Mouse (Mus musculus): ENCODE measurements around the gene Ulk4. TPM values are rescaled to one million over a fixed set of nuclear protein-coding genes. Genes with fewer than 3 reads are reported as not detected.

The Ulk4 gene
- polyA plus RNA-seq, 1 experiment from 2014 or later = 166 TPM

DNA sequence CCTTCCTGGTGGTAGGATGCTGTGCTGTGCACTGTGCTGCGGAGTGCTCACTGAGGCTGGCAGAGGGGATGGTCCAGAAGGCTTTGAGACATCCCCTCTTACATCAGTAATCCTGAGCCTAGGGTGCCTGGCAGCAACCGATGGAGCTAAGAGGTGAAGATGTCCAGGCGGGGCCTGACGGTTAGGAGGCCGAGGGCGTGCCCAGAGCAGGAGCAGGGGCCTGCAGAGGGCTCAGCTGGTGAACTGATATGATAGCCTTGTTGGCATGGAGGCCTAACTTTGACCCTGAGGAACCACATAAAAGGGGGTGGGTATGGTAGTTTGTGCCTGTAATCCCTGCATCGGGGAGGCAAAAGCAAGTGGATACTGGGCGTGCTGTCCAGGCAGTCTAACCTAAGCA lies 293.1 kb downstream of the Ulk4 start:
- Histone ChIP-seq H3K4me3 (ENCODE audit: low read length) (no peak overlapping the region), H3K4me2 (replicated peaks; ENCODE audit: low read depth, low read length) (no peak overlapping the region), H3K9ac (ENCODE audit: low read depth, low read length) (no peak overlapping the region), H3K4me1 (ENCODE audit: control insufficient read depth, insufficient read depth, low read length) (peaks cover 12% of the 10 kb centered on the region), H3K27me3 (ENCODE audit: control insufficient read depth, insufficient read depth, low read length) (no peaks in the 10 kb centered on the region), H3K27ac (ENCODE audit: low read depth, low read length) (no peak overlapping the region), H3K9me3 (ENCODE audit: control insufficient read depth, low read length) (no peaks in the 10 kb centered on the region), H3K36me3 (ENCODE audit: control insufficient read depth, insufficient read depth, low read length) (no peaks in the 10 kb centered on the region)
- WGBS = 74% methylated on average over 8 of the region's 8 CpGs
- no peak for ATAC-seq (ENCODE audit: low FRiP score, low TSS enrichment)

DNA sequence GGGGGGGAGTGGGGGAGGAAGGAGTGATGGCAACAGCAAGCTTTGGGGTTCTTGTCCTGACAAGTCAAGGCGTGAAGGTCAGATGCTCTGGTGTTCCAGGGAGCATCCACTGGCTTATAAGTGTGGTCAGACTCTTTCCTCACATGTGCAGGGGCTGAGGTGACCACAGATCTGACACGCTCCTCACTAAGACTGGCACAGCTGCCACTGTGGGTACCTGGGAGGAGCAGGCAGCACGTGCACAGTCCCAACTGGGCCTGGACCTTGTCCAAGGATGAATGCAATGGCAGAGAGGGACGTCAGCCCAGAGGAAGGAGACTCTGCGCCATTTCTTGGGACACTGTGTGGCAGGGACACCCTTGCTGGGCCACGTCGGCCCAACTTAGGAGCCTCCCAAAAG lies 295.2 kb downstream of the Ulk4 start:
- ATAC-seq (ENCODE audit: low FRiP score, low TSS enrichment) = no peak
- no peak overlapping the region for H3K4me3 ChIP-seq (ENCODE audit: low read length)
- H3K9ac ChIP-seq (ENCODE audit: low read depth, low read length) = no peak overlapping the region
- no peaks in the 10 kb centered on the region for H3K4me1 ChIP-seq (ENCODE audit: control insufficient read depth, insufficient read depth, low read length)
- WGBS = 90% methylated on average over 7 of the region's 7 CpGs
- H3K36me3 ChIP-seq (ENCODE audit: control insufficient read depth, insufficient read depth, low read length) = no peaks in the 10 kb centered on the region
- H3K27me3 ChIP-seq (ENCODE audit: control insufficient read depth, insufficient read depth, low read length) = no peaks in the 10 kb centered on the region
- no peak overlapping the region for H3K4me2 ChIP-seq (replicated peaks; ENCODE audit: low read depth, low read length)
- H3K27ac ChIP-seq (ENCODE audit: low read depth, low read length) = no peak overlapping the region
- H3K9me3 ChIP-seq (ENCODE audit: control insufficient read depth, low read length) = no peaks in the 10 kb centered on the region

DNA sequence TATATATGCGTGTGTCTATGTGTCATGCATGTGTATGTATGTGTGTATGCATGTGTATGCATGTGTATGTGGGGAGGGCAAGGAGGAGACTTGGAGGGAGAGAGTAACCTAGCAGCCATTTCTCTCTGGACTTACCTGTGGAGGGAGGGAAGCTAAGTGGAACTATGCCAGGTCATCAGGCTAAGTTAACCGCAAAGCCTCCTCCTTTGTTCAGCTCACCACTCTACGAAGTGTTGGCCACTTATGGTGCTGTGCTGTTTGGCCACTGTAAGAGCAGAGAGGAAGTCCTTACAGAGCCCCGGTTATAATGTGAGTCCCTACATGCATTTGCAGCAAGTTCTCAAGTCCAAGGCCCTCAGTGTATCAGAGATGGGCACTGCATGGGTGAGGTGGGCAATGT lies 300.1 kb downstream of the Ulk4 start:
- H3K9ac ChIP-seq (ENCODE audit: low read depth, low read length) = no peak overlapping the region
- no peak overlapping the region for H3K4me3 ChIP-seq (ENCODE audit: low read length)
- no peaks in the 10 kb centered on the region for H3K4me1 ChIP-seq (ENCODE audit: control insufficient read depth, insufficient read depth, low read length)
- no peaks in the 10 kb centered on the region for H3K36me3 ChIP-seq (ENCODE audit: control insufficient read depth, insufficient read depth, low read length)
- 92% methylated on average over 4 of the region's 4 CpGs for WGBS
- H3K9me3 ChIP-seq (ENCODE audit: control insufficient read depth, low read length) = no peaks in the 10 kb centered on the region
- H3K27ac ChIP-seq (ENCODE audit: low read depth, low read length) = no peak overlapping the region
- H3K27me3 ChIP-seq (ENCODE audit: control insufficient read depth, insufficient read depth, low read length) = no peaks in the 10 kb centered on the region
- H3K4me2 ChIP-seq (replicated peaks; ENCODE audit: low read depth, low read length) = no peak overlapping the region
- ATAC-seq (ENCODE audit: low FRiP score, low TSS enrichment) = no peak

DNA sequence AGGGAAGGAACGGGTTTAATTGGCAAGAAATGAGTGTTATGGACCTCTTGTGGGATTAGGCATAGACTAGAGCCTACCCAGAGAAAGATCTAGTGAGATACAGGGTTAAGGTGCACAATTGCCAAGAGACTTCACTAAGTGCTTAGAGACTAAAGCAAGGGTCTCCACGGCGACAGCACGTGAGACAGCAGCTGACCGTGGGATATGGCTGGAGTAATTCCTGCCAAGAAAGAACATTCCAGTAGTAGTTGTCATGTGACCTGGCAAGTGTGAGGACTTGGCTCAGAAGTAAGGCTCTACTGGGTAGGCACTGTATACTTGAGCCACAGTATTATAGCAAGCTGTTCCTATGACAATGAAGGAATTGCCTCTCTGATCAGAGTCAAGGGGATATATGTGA lies 300.8 kb downstream of the Ulk4 start:
- H3K36me3 ChIP-seq (ENCODE audit: control insufficient read depth, insufficient read depth, low read length) = no peaks in the 10 kb centered on the region
- no peak for ATAC-seq (ENCODE audit: low FRiP score, low TSS enrichment)
- no peaks in the 10 kb centered on the region for H3K27me3 ChIP-seq (ENCODE audit: control insufficient read depth, insufficient read depth, low read length)
- H3K4me3 ChIP-seq (ENCODE audit: low read length) = no peak overlapping the region
- H3K4me2 ChIP-seq (replicated peaks; ENCODE audit: low read depth, low read length) = no peak overlapping the region
- no peaks in the 10 kb centered on the region for H3K9me3 ChIP-seq (ENCODE audit: control insufficient read depth, low read length)
- WGBS = 72% methylated on average over 5 of the region's 5 CpGs
- H3K9ac ChIP-seq (ENCODE audit: low read depth, low read length) = no peak overlapping the region
- no peaks in the 10 kb centered on the region for H3K4me1 ChIP-seq (ENCODE audit: control insufficient read depth, insufficient read depth, low read length)
- H3K27ac ChIP-seq (ENCODE audit: low read depth, low read length) = no peak overlapping the region

DNA sequence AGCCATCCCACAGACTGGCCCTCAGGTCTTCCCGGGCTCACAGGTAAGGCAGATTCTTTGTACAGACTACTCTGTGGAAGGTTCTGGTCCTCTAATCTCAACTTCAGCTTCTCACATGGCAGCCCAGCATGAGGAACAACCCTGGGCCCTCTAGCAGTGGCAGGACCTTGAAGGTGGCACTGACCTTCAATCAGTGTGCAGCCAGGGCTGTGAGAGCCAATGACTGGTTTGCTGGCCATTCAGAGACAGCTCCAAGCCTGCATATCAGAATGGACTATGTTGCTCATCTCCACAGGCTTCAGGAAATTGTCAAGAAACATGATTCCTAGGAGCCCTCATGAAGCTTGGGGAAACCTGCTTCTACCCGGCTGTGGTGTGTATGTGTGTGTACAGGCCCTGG lies 302.8 kb downstream of the Ulk4 start:
- ATAC-seq (ENCODE audit: low FRiP score, low TSS enrichment) = no peak
- no peaks in the 10 kb centered on the region for H3K9me3 ChIP-seq (ENCODE audit: control insufficient read depth, low read length)
- 76% methylated on average over 2 of the region's 2 CpGs for WGBS
- H3K4me1 ChIP-seq (ENCODE audit: control insufficient read depth, insufficient read depth, low read length) = no peaks in the 10 kb centered on the region
- H3K27me3 ChIP-seq (ENCODE audit: control insufficient read depth, insufficient read depth, low read length) = no peaks in the 10 kb centered on the region
- no peak overlapping the region for H3K27ac ChIP-seq (ENCODE audit: low read depth, low read length)
- H3K4me2 ChIP-seq (replicated peaks; ENCODE audit: low read depth, low read length) = no peak overlapping the region
- H3K9ac ChIP-seq (ENCODE audit: low read depth, low read length) = no peak overlapping the region
- H3K4me3 ChIP-seq (ENCODE audit: low read length) = no peak overlapping the region
- peaks cover 6% of the 10 kb centered on the region; the same call in 1 of the 2 replicates for H3K36me3 ChIP-seq (ENCODE audit: control insufficient read depth, insufficient read depth, low read length)

DNA sequence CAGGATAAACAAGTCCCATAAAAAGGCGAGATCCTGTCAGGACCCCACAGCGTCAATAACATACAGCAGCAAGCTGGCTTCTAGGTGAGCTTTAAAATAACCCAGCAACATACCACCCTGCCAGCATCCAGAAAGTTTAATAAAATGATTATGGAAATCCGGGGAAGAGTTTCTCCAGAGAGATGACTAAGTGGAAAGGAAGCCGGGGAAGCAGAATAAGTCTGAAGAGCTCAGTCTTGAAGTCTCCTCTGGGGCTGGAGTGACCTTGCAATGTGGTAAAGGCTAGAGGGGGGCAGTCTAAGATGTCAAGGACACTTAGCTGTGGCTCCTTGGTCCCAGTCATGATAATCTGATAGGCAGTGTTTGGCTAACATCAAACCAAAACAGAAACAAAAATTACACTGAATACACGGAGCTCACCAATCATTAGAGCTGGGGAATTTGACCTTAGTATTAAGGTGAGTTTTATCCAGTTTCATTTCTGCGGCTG lies 303.9 kb downstream of the Ulk4 start:
- no peak overlapping the region for H3K27ac ChIP-seq (ENCODE audit: low read depth, low read length)
- H3K4me3 ChIP-seq (ENCODE audit: low read length) = no peak overlapping the region
- no peaks in the 10 kb centered on the region for H3K9me3 ChIP-seq (ENCODE audit: control insufficient read depth, low read length)
- peaks cover 17% of the 10 kb centered on the region; the same call in 1 of the 2 replicates for H3K36me3 ChIP-seq (ENCODE audit: control insufficient read depth, insufficient read depth, low read length)
- H3K4me2 ChIP-seq (replicated peaks; ENCODE audit: low read depth, low read length) = no peak overlapping the region
- no peaks in the 10 kb centered on the region for H3K4me1 ChIP-seq (ENCODE audit: control insufficient read depth, insufficient read depth, low read length)
- no peak for ATAC-seq (ENCODE audit: low FRiP score, low TSS enrichment)
- no peak overlapping the region for H3K9ac ChIP-seq (ENCODE audit: low read depth, low read length)
- 62% methylated on average over 6 of the region's 6 CpGs for WGBS
- no peaks in the 10 kb centered on the region for H3K27me3 ChIP-seq (ENCODE audit: control insufficient read depth, insufficient read depth, low read length)

DNA sequence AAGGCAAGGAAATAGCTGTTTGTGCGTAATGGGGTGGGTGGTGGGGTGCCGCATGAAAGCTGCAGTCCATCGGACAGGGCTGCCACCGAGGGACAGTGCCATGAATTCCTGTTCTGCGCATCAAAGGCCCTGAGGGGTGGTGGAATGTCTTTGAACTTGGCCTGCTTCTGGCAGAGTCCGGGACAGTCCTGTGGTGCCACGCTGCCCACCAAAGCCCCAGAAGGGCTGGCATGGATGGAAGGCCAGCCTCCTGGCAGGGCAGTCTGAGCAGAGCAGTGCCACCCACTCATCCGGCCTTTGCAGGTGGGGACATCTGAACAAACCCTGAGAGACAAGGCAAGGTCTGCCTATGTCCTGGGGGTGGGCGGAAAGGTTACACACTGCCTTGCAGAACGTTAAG lies 312.0 kb downstream of the Ulk4 start:
- H3K9ac ChIP-seq (ENCODE audit: low read depth, low read length) = no peak overlapping the region
- ATAC-seq (ENCODE audit: low FRiP score, low TSS enrichment) = no peak
- no peaks in the 10 kb centered on the region for H3K9me3 ChIP-seq (ENCODE audit: control insufficient read depth, low read length)
- no peak overlapping the region for H3K4me3 ChIP-seq (ENCODE audit: low read length)
- no peaks in the 10 kb centered on the region for H3K27me3 ChIP-seq (ENCODE audit: control insufficient read depth, insufficient read depth, low read length)
- WGBS = 89% methylated on average over 10 of the region's 10 CpGs
- no peak overlapping the region for H3K27ac ChIP-seq (ENCODE audit: low read depth, low read length)
- peaks cover 94% of the 10 kb centered on the region for H3K36me3 ChIP-seq (ENCODE audit: control insufficient read depth, insufficient read depth, low read length)
- peaks cover 15% of the 10 kb centered on the region for H3K4me1 ChIP-seq (ENCODE audit: control insufficient read depth, insufficient read depth, low read length)
- no peak overlapping the region for H3K4me2 ChIP-seq (replicated peaks; ENCODE audit: low read depth, low read length)

DNA sequence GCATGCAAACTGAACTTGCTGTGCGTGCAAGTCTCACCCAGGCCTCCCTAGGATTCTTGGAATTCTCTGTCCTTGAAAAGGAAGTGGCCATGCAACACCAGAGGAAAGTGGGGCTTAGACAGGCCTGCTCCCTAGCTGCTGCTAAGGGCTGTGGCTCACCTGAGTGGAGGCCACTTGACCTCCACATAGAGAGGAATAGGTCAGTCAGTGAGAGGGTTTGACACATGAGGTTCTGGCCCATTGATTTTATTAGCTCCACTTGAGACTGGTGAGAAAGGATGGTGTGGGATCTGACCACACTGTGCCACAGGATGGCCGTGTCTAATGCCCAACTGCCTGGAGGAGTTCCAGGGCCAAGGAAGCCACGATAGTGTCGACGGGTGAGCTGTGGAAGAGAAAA lies 312.8 kb downstream of the Ulk4 start:
- Histone ChIP-seq H3K27ac (ENCODE audit: low read depth, low read length) (no peak overlapping the region), H3K36me3 (ENCODE audit: control insufficient read depth, insufficient read depth, low read length) (peaks cover 97% of the 10 kb centered on the region), H3K9me3 (ENCODE audit: control insufficient read depth, low read length) (no peaks in the 10 kb centered on the region), H3K9ac (ENCODE audit: low read depth, low read length) (no peak overlapping the region), H3K27me3 (ENCODE audit: control insufficient read depth, insufficient read depth, low read length) (no peaks in the 10 kb centered on the region), H3K4me2 (replicated peaks; ENCODE audit: low read depth, low read length) (no peak overlapping the region), H3K4me1 (ENCODE audit: control insufficient read depth, insufficient read depth, low read length) (peaks cover 15% of the 10 kb centered on the region), H3K4me3 (ENCODE audit: low read length) (no peak overlapping the region)
- peak; percentile 18; the same call in 1 of the 2 replicates for ATAC-seq (ENCODE audit: low FRiP score, low TSS enrichment)
- WGBS = 50% methylated on average over 5 of the region's 5 CpGs

DNA sequence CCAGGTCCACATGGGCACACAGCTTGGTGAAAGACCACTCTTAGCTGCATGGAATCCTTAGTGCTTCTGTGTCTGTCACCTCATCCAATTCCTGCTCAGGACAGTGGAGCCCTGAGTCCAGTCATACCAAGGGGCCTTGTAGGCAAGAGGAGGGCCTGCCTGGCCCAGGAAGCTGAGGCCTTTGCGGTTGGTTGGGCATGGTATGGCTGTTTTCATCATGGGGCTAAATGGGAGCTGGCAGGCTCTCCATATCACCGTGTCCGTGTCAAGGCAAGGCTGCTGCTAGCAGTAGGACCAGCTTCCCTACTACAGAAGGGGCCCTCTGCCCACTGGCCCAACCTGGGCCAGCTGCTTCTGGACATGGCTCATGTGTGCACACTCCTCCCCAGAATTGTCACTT lies 313.3 kb downstream of the Ulk4 start:
- Histone ChIP-seq H3K9me3 (ENCODE audit: control insufficient read depth, low read length) (no peaks in the 10 kb centered on the region), H3K27ac (ENCODE audit: low read depth, low read length) (no peak overlapping the region), H3K4me2 (replicated peaks; ENCODE audit: low read depth, low read length) (no peak overlapping the region), H3K9ac (ENCODE audit: low read depth, low read length) (no peak overlapping the region), H3K36me3 (ENCODE audit: control insufficient read depth, insufficient read depth, low read length) (peaks cover 97% of the 10 kb centered on the region), H3K27me3 (ENCODE audit: control insufficient read depth, insufficient read depth, low read length) (no peaks in the 10 kb centered on the region), H3K4me3 (ENCODE audit: low read length) (no peak overlapping the region), H3K4me1 (ENCODE audit: control insufficient read depth, insufficient read depth, low read length) (peaks cover 15% of the 10 kb centered on the region)
- whole genome bisulfite sequencing = 55% methylated on average over 3 of the region's 3 CpGs
- ATAC-seq (ENCODE audit: low FRiP score, low TSS enrichment) = no peak
